8 mouse cellular contexts compared by ENCODE assay signal in genomic region chr11:120369656-120370055, GRCm38 (mm10). TPM values are rescaled to one million over a fixed set of nuclear protein-coding genes. Genes with fewer than 3 reads are reported as not detected.
DNase-seq lines count a peak whose midpoint lies in the region; ATAC-seq and TF ChIP-seq lines count a peak whose summit lies in the region.

No protein-coding gene starts in this region.

- H3K9me3 ChIP-seq in heart, embryonic 11.5 days (replicated peaks; ENCODE audit: control insufficient read depth, low read length): no peaks in the 10 kb centered on the region
- no peaks in the 10 kb centered on the region for H3K9me3 ChIP-seq in intestine, embryonic 14.5 days (ENCODE audit: control insufficient read depth, low read length)
- H3K9me3 ChIP-seq in liver, embryonic 12.5 days (replicated peaks): no peaks in the 10 kb centered on the region

- H3K4me3 ChIP-seq in heart, embryonic 11.5 days (ENCODE audit: low read depth, low read length): no peak overlapping the region
- no peak overlapping the region for H3K4me3 ChIP-seq in bone marrow macrophage, adult 2 months (ENCODE audit: insufficient read depth, low read length)
- H3K4me3 ChIP-seq in gastrocnemius, adult 2 months: no peak overlapping the region
- no peak overlapping the region for H3K4me3 ChIP-seq in intestine, embryonic 14.5 days (ENCODE audit: low read depth, low read length)
- no peak overlapping the region for H3K4me3 ChIP-seq in liver, embryonic 12.5 days

- peak; percentile 58 to 79 for DNase-seq in heart, adult 18-20 months
- peak; percentile 85 for DNase-seq in gastrocnemius, adult 2 months
- DNase-seq in intestine, embryonic 14.5 days (ENCODE audit: low spot score): peak; percentile 82
- DNase-seq in testis, postnatal 10 days (ENCODE audit: low spot score): peak; percentile 81

- no peak overlapping the region for H3K4me2 ChIP-seq in heart, embryonic 11.5 days
- no peak overlapping the region for H3K4me2 ChIP-seq in intestine, embryonic 14.5 days (ENCODE audit: low read length)
- H3K4me2 ChIP-seq in liver, embryonic 12.5 days: no peak overlapping the region

- TF ChIP-seq CTCF in bone marrow macrophage, adult 2 months (IDR thresholded peaks at IDR 0.05; ENCODE audit: low read depth, low read length): peak; percentile 63
- peak; percentile 94 for TF ChIP-seq CTCF in gastrocnemius, adult 2 months (IDR thresholded peaks at IDR 0.05)

- intact Hi-C loops in gastrocnemius, adult 2 months (cut with DNase I): no loop called here

- H3K9ac ChIP-seq in heart, embryonic 11.5 days (ENCODE audit: low read depth, low read length): no peak overlapping the region; the same call in 1 of the 2 replicates
- no peak overlapping the region for H3K9ac ChIP-seq in intestine, embryonic 14.5 days (ENCODE audit: low read length)
- no peak overlapping the region for H3K9ac ChIP-seq in liver, embryonic 12.5 days

- no peak for ATAC-seq in heart, embryonic 11.5 days (replicated peaks; ENCODE audit: insufficient number of reproducible peaks, low FRiP score, low TSS enrichment)
- ATAC-seq in intestine, embryonic 14.5 days (replicated peaks; ENCODE audit: low FRiP score, low TSS enrichment, low read depth): peak; percentile 51
- peak; percentile 62; the same call in 1 of the 2 replicates for ATAC-seq in liver, embryonic 12.5 days
- peak; percentile 55; the same call in 1 of the 2 replicates for ATAC-seq in monocyte, adult 5-6 weeks (replicated peaks; ENCODE audit: insufficient number of reproducible peaks, low FRiP score, low TSS enrichment, poor library complexity, severe bottlenecking)

- no peak for TF ChIP-seq POLR2A in bone marrow macrophage, adult 2 months (IDR thresholded peaks at IDR 0.05; ENCODE audit: borderline replicate concordance, low read depth, low read length)

- H3K36me3 ChIP-seq in heart, embryonic 11.5 days (ENCODE audit: control insufficient read depth, insufficient read depth, low read length): peaks cover 18% of the 10 kb centered on the region
- peaks cover 63% of the 10 kb centered on the region for H3K36me3 ChIP-seq in intestine, embryonic 14.5 days (ENCODE audit: control insufficient read depth, insufficient read depth, low read length)
- H3K36me3 ChIP-seq in liver, embryonic 12.5 days: peaks cover 40% of the 10 kb centered on the region

- H3K4me1 ChIP-seq in heart, embryonic 11.5 days (ENCODE audit: control insufficient read depth, insufficient read depth, low read length): peaks cover 9% of the 10 kb centered on the region
- peaks cover 9% of the 10 kb centered on the region for H3K4me1 ChIP-seq in bone marrow macrophage, adult 2 months (ENCODE audit: control insufficient read depth, insufficient read depth, low read length)
- peaks cover 3% of the 10 kb centered on the region; the same call in 1 of the 2 replicates for H3K4me1 ChIP-seq in intestine, embryonic 14.5 days (replicated peaks; ENCODE audit: control insufficient read depth, insufficient read depth, low read length)
- no peaks in the 10 kb centered on the region for H3K4me1 ChIP-seq in liver, embryonic 12.5 days

- 38% methylated on average over 8 of the region's 8 CpGs for WGBS in heart, embryonic 11.5 days (ENCODE audit: insufficient replicate concordance)
- WGBS in intestine, embryonic 14.5 days: 34% methylated on average over 8 of the region's 8 CpGs
- WGBS in liver, embryonic 12.5 days (ENCODE audit: insufficient replicate concordance): 50% methylated on average over 8 of the region's 8 CpGs

- H3K27me3 ChIP-seq in heart, embryonic 11.5 days (ENCODE audit: control insufficient read depth, insufficient read depth, low read length): no peaks in the 10 kb centered on the region
- H3K27me3 ChIP-seq in intestine, embryonic 14.5 days (replicated peaks; ENCODE audit: control insufficient read depth, insufficient read depth, low read length): no peaks in the 10 kb centered on the region
- H3K27me3 ChIP-seq in liver, embryonic 12.5 days (replicated peaks): peaks cover 4% of the 10 kb centered on the region; the same call in 1 of the 2 replicates

- no peak overlapping the region for H3K27ac ChIP-seq in heart, embryonic 11.5 days (ENCODE audit: low read depth, low read length)
- H3K27ac ChIP-seq in bone marrow macrophage, adult 2 months (ENCODE audit: insufficient read depth, low read depth, low read length): no peak overlapping the region
- H3K27ac ChIP-seq in gastrocnemius, adult 2 months: peak overlapping the region; percentile 32
- H3K27ac ChIP-seq in intestine, embryonic 14.5 days (ENCODE audit: low read depth): no peak overlapping the region
- H3K27ac ChIP-seq in liver, embryonic 12.5 days: no peak overlapping the region

RNA-seq across cellular contexts. Expression of gene Fscn2, which starts 8.3 kb away (rescaled TPM):
- not detected for total RNA-seq in heart, adult 18-20 months (2021)
- 0.57 TPM in 1 of 2 replicates, not detected in the other for polyA plus RNA-seq in heart, embryonic 11.5 days (2014; fragmentation: Nextera tagmentation; extraction: Ambion mirVana)
- polyA plus RNA-seq in bone marrow macrophage, adult 2 months (2012; ENCODE audit: insufficient read depth, insufficient read length, missing spikeins): not detected in 2 replicates
- total RNA-seq in gastrocnemius, adult 2 months (2021): under 1 TPM in 1 of 2 experiments, not detected in 1; 0.87 TPM
- polyA plus RNA-seq in intestine, embryonic 14.5 days (2014; fragmentation: Nextera tagmentation; extraction: Ambion mirVana): 0.12 and 0.65 TPM in 2 replicates
- polyA plus RNA-seq in liver, embryonic 12.5 days (2016; fragmentation: Nextera tagmentation; extraction: Ambion mirVana): 0.16 and 0.18 TPM in 2 replicates
- total RNA-seq in monocyte, adult 5-6 weeks (2017): 0.29 to 0.75 TPM in 2 of 3 replicates, not detected in the other

RNA-seq across cellular contexts. Expression of gene Faap100, which starts 8.9 kb away (rescaled TPM):
- 10 to 100 TPM; 10.6 to 11.7 TPM for total RNA-seq in heart, adult 18-20 months (2021)
- 24.2 and 29.6 TPM in 2 replicates for polyA plus RNA-seq in heart, embryonic 11.5 days (2014; fragmentation: Nextera tagmentation; extraction: Ambion mirVana)
- 10.4 and 13.1 TPM in 2 replicates for polyA plus RNA-seq in bone marrow macrophage, adult 2 months (2012; ENCODE audit: insufficient read depth, insufficient read length, missing spikeins)
- 10 to 100 TPM; 18.5 to 18.8 TPM for total RNA-seq in gastrocnemius, adult 2 months (2021)
- polyA plus RNA-seq in intestine, embryonic 14.5 days (2014; fragmentation: Nextera tagmentation; extraction: Ambion mirVana): 32.6 and 37.0 TPM in 2 replicates
- 12.8 and 13.1 TPM in 2 replicates for polyA plus RNA-seq in liver, embryonic 12.5 days (2016; fragmentation: Nextera tagmentation; extraction: Ambion mirVana)
- total RNA-seq in monocyte, adult 5-6 weeks (2017): 5.5 to 16.4 TPM (median 9.4 TPM) in 3 replicates

RNA-seq across cellular contexts. Expression of gene Actg1, which starts 21.3 kb away (rescaled TPM):
- 100 to 1,000 TPM; 286 to 296 TPM for total RNA-seq in heart, adult 18-20 months (2021)
- polyA plus RNA-seq in heart, embryonic 11.5 days (2014; fragmentation: Nextera tagmentation; extraction: Ambion mirVana): 1,448 and 1,508 TPM in 2 replicates
- polyA plus RNA-seq in bone marrow macrophage, adult 2 months (2012; ENCODE audit: insufficient read depth, insufficient read length, missing spikeins): 2,086 and 2,131 TPM in 2 replicates
- total RNA-seq in gastrocnemius, adult 2 months (2021): 100 to 1,000 TPM; 201 to 262 TPM
- polyA plus RNA-seq in intestine, embryonic 14.5 days (2014; fragmentation: Nextera tagmentation; extraction: Ambion mirVana): 2,797 and 3,021 TPM in 2 replicates
- polyA plus RNA-seq in liver, embryonic 12.5 days (2016; fragmentation: Nextera tagmentation; extraction: Ambion mirVana): 952 and 1,008 TPM in 2 replicates
- total RNA-seq in monocyte, adult 5-6 weeks (2017): 1,753 to 2,142 TPM (median 1,849 TPM) in 3 replicates
